Mouse (Mus musculus): Measurements from ENCODE around the gene Xylt2. TPM values are rescaled to one million over a fixed set of nuclear protein-coding genes. Genes with fewer than 3 reads are reported as not detected.
"Not testable (repeated sequence)": the region's sequence is repeated elsewhere in the genome, so short reads cannot be mapped to it uniquely, and the experiment has no call there.

Gene Xylt2
- polyA plus RNA-seq, 1 experiment from 2014 or later = 20.5 TPM

GRCm38 (mm10) chr11:94704020-94704419 lies 26.7 kb upstream of the Xylt2 start:
- H3K4me2 ChIP-seq (replicated peaks; ENCODE audit: low read depth, low read length) = no peak overlapping the region
- H3K36me3 ChIP-seq (ENCODE audit: control insufficient read depth, insufficient read depth, low read length) = no peaks in the 10 kb centered on the region
- H3K27ac ChIP-seq (ENCODE audit: low read length) = peak overlapping the region; percentile 81
- 42% methylated on average over 7 of the region's 7 CpGs for WGBS
- H3K4me1 ChIP-seq (ENCODE audit: control insufficient read depth, insufficient read depth, low read length) = peaks cover 18% of the 10 kb centered on the region
- H3K9me3 ChIP-seq (ENCODE audit: control insufficient read depth, low read depth, low read length) = no peaks in the 10 kb centered on the region
- no peak overlapping the region for H3K4me3 ChIP-seq (ENCODE audit: low read depth, low read length)
- H3K9ac ChIP-seq (replicated peaks; ENCODE audit: low read depth, low read length) = no peak overlapping the region
- H3K27me3 ChIP-seq (ENCODE audit: control insufficient read depth, insufficient read depth, low read length) = no peaks in the 10 kb centered on the region
- no peak for ATAC-seq (ENCODE audit: insufficient number of reproducible peaks, insufficient read depth, low FRiP score, low read depth)

GRCm38 (mm10) chr11:94702216-94702610 lies 24.9 kb upstream of the Xylt2 start:
- 0 out of 2 replicates have a peak overlapping the region, but pooled peaks have one; percentile 9 for H3K4me3 ChIP-seq (ENCODE audit: low read depth, low read length)
- peaks cover 18% of the 10 kb centered on the region for H3K4me1 ChIP-seq (ENCODE audit: control insufficient read depth, insufficient read depth, low read length)
- H3K27me3 ChIP-seq (ENCODE audit: control insufficient read depth, insufficient read depth, low read length) = no peaks in the 10 kb centered on the region
- H3K36me3 ChIP-seq (ENCODE audit: control insufficient read depth, insufficient read depth, low read length) = no peaks in the 10 kb centered on the region
- no peak overlapping the region for H3K9ac ChIP-seq (replicated peaks; ENCODE audit: low read depth, low read length)
- 22% methylated on average over 3 of the region's 3 CpGs for WGBS
- H3K27ac ChIP-seq (ENCODE audit: low read length) = peak overlapping the region; percentile 76
- ATAC-seq (ENCODE audit: insufficient number of reproducible peaks, insufficient read depth, low FRiP score, low read depth) = no peak
- H3K4me2 ChIP-seq (replicated peaks; ENCODE audit: low read depth, low read length) = peak overlapping the region; percentile 35; the same call in 1 of the 2 replicates
- H3K9me3 ChIP-seq (ENCODE audit: control insufficient read depth, low read depth, low read length) = no peaks in the 10 kb centered on the region

GRCm38 (mm10) chr11:94701401-94702215 lies 24.3 kb upstream of the Xylt2 start:
- Histone ChIP-seq H3K27ac (ENCODE audit: low read length) (peak overlapping the region; percentile 76), H3K9ac (replicated peaks; ENCODE audit: low read depth, low read length) (no peak overlapping the region), H3K4me1 (ENCODE audit: control insufficient read depth, insufficient read depth, low read length) (peaks cover 18% of the 10 kb centered on the region), H3K9me3 (ENCODE audit: control insufficient read depth, low read depth, low read length) (no peaks in the 10 kb centered on the region), H3K4me2 (replicated peaks; ENCODE audit: low read depth, low read length) (peak overlapping the region; percentile 35), H3K27me3 (ENCODE audit: control insufficient read depth, insufficient read depth, low read length) (no peaks in the 10 kb centered on the region), H3K36me3 (ENCODE audit: control insufficient read depth, insufficient read depth, low read length) (no peaks in the 10 kb centered on the region), H3K4me3 (ENCODE audit: low read depth, low read length) (peak overlapping the region; percentile 9)
- ATAC-seq (ENCODE audit: insufficient number of reproducible peaks, insufficient read depth, low FRiP score, low read depth) = peak; percentile 12; the same call in 1 of the 2 replicates
- WGBS = 24% methylated on average over 27 of the region's 27 CpGs

- Histone ChIP-seq H3K27ac (ENCODE audit: low read length) (no peak overlapping the region), H3K9me3 (ENCODE audit: control insufficient read depth, low read depth, low read length) (no peaks in the 10 kb centered on the region), H3K4me3 (ENCODE audit: low read depth, low read length) (no peak overlapping the region), H3K4me1 (ENCODE audit: control insufficient read depth, insufficient read depth, low read length) (peaks cover 18% of the 10 kb centered on the region), H3K4me2 (replicated peaks; ENCODE audit: low read depth, low read length) (no peak overlapping the region), H3K36me3 (ENCODE audit: control insufficient read depth, insufficient read depth, low read length) (no peaks in the 10 kb centered on the region), H3K9ac (replicated peaks; ENCODE audit: low read depth, low read length) (no peak overlapping the region), H3K27me3 (ENCODE audit: control insufficient read depth, insufficient read depth, low read length) (no peaks in the 10 kb centered on the region)
- no peak for ATAC-seq (ENCODE audit: insufficient number of reproducible peaks, insufficient read depth, low FRiP score, low read depth)
- WGBS = 100% methylated on average over 3 of the region's 3 CpGs
Measured at GRCm38 (mm10) chr11:94699399-94699798, 22.1 kb upstream of the Xylt2 start.

GRCm38 (mm10) chr11:94697703-94698464 lies 20.6 kb upstream of the Xylt2 start:
- 51% methylated on average over 13 of the region's 13 CpGs for WGBS
- Histone ChIP-seq H3K27ac (ENCODE audit: low read length) (no peak overlapping the region), H3K4me3 (ENCODE audit: low read depth, low read length) (no peak overlapping the region), H3K36me3 (ENCODE audit: control insufficient read depth, insufficient read depth, low read length) (no peaks in the 10 kb centered on the region), H3K9ac (replicated peaks; ENCODE audit: low read depth, low read length) (no peak overlapping the region), H3K4me1 (ENCODE audit: control insufficient read depth, insufficient read depth, low read length) (peaks cover 13% of the 10 kb centered on the region), H3K9me3 (ENCODE audit: control insufficient read depth, low read depth, low read length) (no peaks in the 10 kb centered on the region), H3K27me3 (ENCODE audit: control insufficient read depth, insufficient read depth, low read length) (no peaks in the 10 kb centered on the region), H3K4me2 (replicated peaks; ENCODE audit: low read depth, low read length) (no peak overlapping the region)
- ATAC-seq (ENCODE audit: insufficient number of reproducible peaks, insufficient read depth, low FRiP score, low read depth) = no peak

- H3K9ac ChIP-seq (replicated peaks; ENCODE audit: low read depth, low read length) = no peak overlapping the region
- H3K27me3 ChIP-seq (ENCODE audit: control insufficient read depth, insufficient read depth, low read length) = no peaks in the 10 kb centered on the region
- no peak overlapping the region for H3K27ac ChIP-seq (ENCODE audit: low read length)
- H3K4me3 ChIP-seq (ENCODE audit: low read depth, low read length) = no peak overlapping the region
- no peaks in the 10 kb centered on the region for H3K9me3 ChIP-seq (ENCODE audit: control insufficient read depth, low read depth, low read length)
- H3K4me1 ChIP-seq (ENCODE audit: control insufficient read depth, insufficient read depth, low read length) = peaks cover 9% of the 10 kb centered on the region
- no peak overlapping the region for H3K4me2 ChIP-seq (replicated peaks; ENCODE audit: low read depth, low read length)
- H3K36me3 ChIP-seq (ENCODE audit: control insufficient read depth, insufficient read depth, low read length) = no peaks in the 10 kb centered on the region
- WGBS = 91% methylated on average over 2 of the region's 2 CpGs
- no peak for ATAC-seq (ENCODE audit: insufficient number of reproducible peaks, insufficient read depth, low FRiP score, low read depth)
Measured at GRCm38 (mm10) chr11:94697140-94697539, 19.8 kb upstream of the Xylt2 start.

GRCm38 (mm10) chr11:94695508-94695907 lies 18.2 kb upstream of the Xylt2 start:
- WGBS = 69% methylated on average over 6 of the region's 6 CpGs
- ATAC-seq (ENCODE audit: insufficient number of reproducible peaks, insufficient read depth, low FRiP score, low read depth) = no peak
- Histone ChIP-seq H3K36me3 (ENCODE audit: control insufficient read depth, insufficient read depth, low read length) (no peaks in the 10 kb centered on the region), H3K9ac (replicated peaks; ENCODE audit: low read depth, low read length) (no peak overlapping the region), H3K27me3 (ENCODE audit: control insufficient read depth, insufficient read depth, low read length) (no peaks in the 10 kb centered on the region), H3K9me3 (ENCODE audit: control insufficient read depth, low read depth, low read length) (no peaks in the 10 kb centered on the region), H3K4me2 (replicated peaks; ENCODE audit: low read depth, low read length) (no peak overlapping the region), H3K27ac (ENCODE audit: low read length) (no peak overlapping the region), H3K4me1 (ENCODE audit: control insufficient read depth, insufficient read depth, low read length) (no peaks in the 10 kb centered on the region), H3K4me3 (ENCODE audit: low read depth, low read length) (no peak overlapping the region)

GRCm38 (mm10) chr11:94692502-94692901 lies 15.2 kb upstream of the Xylt2 start:
- not testable (repeated sequence) for H3K4me2 ChIP-seq (replicated peaks; ENCODE audit: low read depth, low read length); H3K4me1 ChIP-seq (ENCODE audit: control insufficient read depth, insufficient read depth, low read length); H3K27me3 ChIP-seq (ENCODE audit: control insufficient read depth, insufficient read depth, low read length); H3K4me3 ChIP-seq (ENCODE audit: low read depth, low read length); H3K27ac ChIP-seq (ENCODE audit: low read length); ATAC-seq (ENCODE audit: insufficient number of reproducible peaks, insufficient read depth, low FRiP score, low read depth); H3K36me3 ChIP-seq (ENCODE audit: control insufficient read depth, insufficient read depth, low read length); H3K9ac ChIP-seq (replicated peaks; ENCODE audit: low read depth, low read length); H3K9me3 ChIP-seq (ENCODE audit: control insufficient read depth, low read depth, low read length)
